Mouse (Mus musculus) ES-E14 (cell line): ENCODE data around the gene Paqr3.

Source experiments
- CHD2 ChIP-seq: IDR thresholded peaks from 2 replicates; pipeline ENCODE4 v1.6.1; 2014; ENCODE audit warnings: mild to moderate bottlenecking, low read depth, low read length, inconsistent platforms
- HCFC1 ChIP-seq: IDR thresholded peaks from 2 replicates; pipeline ENCODE4 v1.6.1; 2012; ENCODE audit warnings: low read length, inconsistent platforms, borderline replicate concordance; ENCODE audit not compliant: insufficient read depth
- MAFK ChIP-seq: IDR thresholded peaks from 2 replicates; pipeline ENCODE4 v1.6.1; 2014; ENCODE audit warnings: mild to moderate bottlenecking, low read depth, low read length, inconsistent platforms; ENCODE audit not compliant: insufficient read depth
- ZC3H11A ChIP-seq: IDR thresholded peaks from 2 replicates; pipeline ENCODE4 v1.6.1; 2012; ENCODE audit warnings: low read depth, mild to moderate bottlenecking, inconsistent platforms, low read length, borderline replicate concordance

- TF ChIP-seq HCFC1 = no peak
- TF ChIP-seq CHD2 = no peak
- no peak for TF ChIP-seq ZC3H11A
- TF ChIP-seq MAFK = no peak
Measured at GRCm38 (mm10) chr5:97060864-97061263, 50.5 kb downstream of the Paqr3 start.
